Mouse (Mus musculus) embryonic facial prominence, embryonic 11.5 days (tissue): ENCODE data around the gene Tceanc2. TPM values are rescaled to one million over a fixed set of nuclear protein-coding genes. Genes with fewer than 3 reads are reported as not detected.

Source experiments
- ATAC-seq: fragments of 200-750 bp; cut with Nextera tagmentation; replicated peaks from 2 replicates; pipeline ENCODE4 v1.8.0; 2017; ENCODE audit warnings: low read depth; ENCODE audit not compliant: insufficient number of reproducible peaks, low FRiP score, low TSS enrichment
- DNase-seq: peaks from one replicate; pipeline ENCODE4 v3.0.0-alpha.2; 2015; ENCODE audit warnings: low spot score
- H3K27ac ChIP-seq: fragments of 300-500 bp; sonication (generic); replicated peaks from 2 replicates; pipeline ENCODE4 v1.5.1; 2014; ENCODE audit warnings: mild to moderate bottlenecking, low read depth, low read length, control low read depth
- H3K27me3 ChIP-seq: fragments of 300-500 bp; sonication (generic); 2 replicates; pipeline ENCODE4 v1.6.1; 2014; ENCODE audit warnings: mild to moderate bottlenecking, low read length, moderate library complexity, mixed read lengths; ENCODE audit not compliant: control insufficient read depth, insufficient read depth
- H3K36me3 ChIP-seq: fragments of 300-500 bp; sonication (generic); replicated peaks from 2 replicates; pipeline ENCODE4 v1.6.1; 2014; ENCODE audit warnings: low read depth, mild to moderate bottlenecking, low read length, moderate library complexity, mixed read lengths; ENCODE audit not compliant: control insufficient read depth, insufficient read depth
- H3K4me1 ChIP-seq: fragments of 300-500 bp; sonication (generic); 2 replicates; pipeline ENCODE4 v1.6.1; 2014; ENCODE audit warnings: low read length, mixed read lengths; ENCODE audit not compliant: control insufficient read depth, insufficient read depth
- H3K4me2 ChIP-seq: fragments of 300-500 bp; sonication (generic); 2 replicates; pipeline ENCODE4 v1.6.1; 2014; ENCODE audit warnings: low read depth, mild to moderate bottlenecking, control low read depth, low read length, moderate library complexity
- H3K4me3 ChIP-seq: fragments of 300-500 bp; sonication (generic); 2 replicates; pipeline ENCODE4 v1.5.1; 2014; ENCODE audit warnings: low read depth, low read length, control low read depth
- H3K9ac ChIP-seq: fragments of 300-500 bp; sonication (generic); replicated peaks from 2 replicates; pipeline ENCODE4 v1.6.1; 2014; ENCODE audit warnings: mild to moderate bottlenecking, control low read depth, low read length
- H3K9me3 ChIP-seq: fragments of 300-500 bp; sonication (generic); replicated peaks from 2 replicates; pipeline ENCODE4 v1.6.1; 2016; ENCODE audit warnings: mild to moderate bottlenecking, low read length, inconsistent platforms, mixed read lengths; ENCODE audit not compliant: control insufficient read depth
- WGBS: fragments of 180-500 bp; shearing (Covaris S2); extraction: QIAGEN DNeasy Blood & Tissue Kit; methylation state at CpG from one replicate; pipeline ENCODE4 v1.1.7; 2014; 5-methylcytosine and 5-hydroxymethylcytosine counted together
- polyA plus RNA-seq: library from polyadenylated mRNA; unstranded; fragments of >200 nt; fragmentation: Nextera tagmentation; extraction: Ambion mirVana; gene quantifications from 2 replicates; pipeline ENCODE4 v1.2.1, GENCODE M21; 2014

The Tceanc2 gene
- polyA plus RNA-seq, 1 experiment from 2014 or later: 29.8 TPM

DNA sequence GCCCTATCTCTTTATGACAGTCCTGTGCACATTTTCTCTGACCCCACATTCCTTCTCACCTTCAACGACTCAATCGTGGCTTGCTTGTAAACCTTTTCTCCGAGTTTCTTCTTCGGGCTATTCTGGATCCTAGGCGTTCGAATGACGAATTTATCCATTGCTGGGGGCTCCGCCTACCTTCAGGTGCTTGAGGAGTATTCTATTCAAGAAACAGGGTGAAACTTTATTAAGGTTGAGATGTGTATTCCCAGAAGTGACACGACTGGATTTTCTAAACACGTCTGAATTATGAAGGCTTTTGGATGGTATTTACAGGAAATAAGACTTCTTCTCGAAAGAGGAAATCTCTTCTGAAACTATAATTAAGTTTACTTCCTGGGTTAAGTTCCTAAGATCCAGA, 1.4 kb downstream of the Tceanc2 start:
- Histone ChIP-seq H3K4me3 (peak overlapping the region; percentile 98), H3K9ac (peak overlapping the region; percentile 82), H3K9me3 (no peaks in the 10 kb centered on the region), H3K36me3 (no peaks in the 10 kb centered on the region; the same call in 1 of the 2 replicates), H3K4me1 (no peaks in the 10 kb centered on the region), H3K27ac (peak overlapping the region; percentile 95; the same call in 1 of the 2 replicates), H3K27me3 (no peaks in the 10 kb centered on the region), H3K4me2 (peak overlapping the region; percentile 58)
- ATAC-seq (no peak), DNase-seq (no peak)
- 56% methylated on average over 11 of the region's 11 CpGs for WGBS

DNA sequence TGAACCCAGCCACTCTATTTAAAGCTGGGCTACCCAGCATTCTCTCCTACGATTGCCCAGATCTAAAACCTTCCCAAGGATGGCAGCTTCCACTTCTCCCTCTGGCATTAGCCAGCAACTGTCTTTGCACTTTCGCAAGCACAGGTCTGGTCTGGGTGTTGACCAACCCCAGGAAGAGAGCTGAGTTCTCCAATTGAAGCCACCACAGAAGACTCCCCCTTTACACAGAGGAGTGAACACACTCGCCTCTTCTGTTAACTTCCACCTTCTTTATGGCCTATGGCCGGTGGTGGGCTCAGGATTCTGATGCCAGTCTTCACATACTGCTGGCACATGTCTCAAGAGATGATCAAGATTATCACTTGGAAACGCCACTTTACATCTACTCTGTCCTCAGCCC, 11.1 kb downstream of the Tceanc2 start:
- no peaks in the 10 kb centered on the region; the same call in 1 of the 2 replicates for H3K36me3 ChIP-seq
- H3K27ac ChIP-seq: no peak overlapping the region
- DNase-seq (no peak), ATAC-seq (no peak)
- no peak overlapping the region for H3K4me2 ChIP-seq
- H3K27me3 ChIP-seq: no peaks in the 10 kb centered on the region
- H3K4me3 ChIP-seq: no peak overlapping the region
- WGBS: 89% methylated on average over 5 of the region's 5 CpGs
- H3K4me1 ChIP-seq: no peaks in the 10 kb centered on the region
- no peak overlapping the region for H3K9ac ChIP-seq
- H3K9me3 ChIP-seq: no peaks in the 10 kb centered on the region

GRCm38 (mm10) chr4:107166700-107167099, 12.2 kb downstream of the Tceanc2 start:
- no peaks in the 10 kb centered on the region for H3K4me1 ChIP-seq
- H3K36me3 ChIP-seq: no peaks in the 10 kb centered on the region
- no peak overlapping the region for H3K4me3 ChIP-seq
- no peaks in the 10 kb centered on the region for H3K27me3 ChIP-seq
- ATAC-seq (no peak), DNase-seq (no peak)
- H3K9ac ChIP-seq: no peak overlapping the region
- no peak overlapping the region for H3K27ac ChIP-seq
- WGBS: 86% methylated on average over 5 of the region's 5 CpGs
- H3K4me2 ChIP-seq: no peak overlapping the region
- no peaks in the 10 kb centered on the region for H3K9me3 ChIP-seq

GRCm38 (mm10) chr4:107163756-107164587, 14.9 kb downstream of the Tceanc2 start:
- H3K4me3 ChIP-seq: no peak overlapping the region
- no peak overlapping the region for H3K9ac ChIP-seq
- DNase-seq: peak; percentile 88
- no peaks in the 10 kb centered on the region for H3K36me3 ChIP-seq
- WGBS: 45% methylated on average over 9 of the region's 9 CpGs
- H3K27ac ChIP-seq: no peak overlapping the region
- H3K4me2 ChIP-seq: no peak overlapping the region
- no peaks in the 10 kb centered on the region for H3K9me3 ChIP-seq
- peak; percentile 70 for ATAC-seq
- H3K4me1 ChIP-seq: no peaks in the 10 kb centered on the region
- no peaks in the 10 kb centered on the region for H3K27me3 ChIP-seq

- Histone ChIP-seq H3K4me1 (no peaks in the 10 kb centered on the region), H3K4me3 (no peak overlapping the region), H3K27me3 (no peaks in the 10 kb centered on the region), H3K36me3 (no peaks in the 10 kb centered on the region), H3K9me3 (no peaks in the 10 kb centered on the region), H3K9ac (no peak overlapping the region), H3K27ac (no peak overlapping the region), H3K4me2 (no peak overlapping the region)
- 89% methylated on average over 10 of the region's 10 CpGs for WGBS
- ATAC-seq (no peak), DNase-seq (no peak)
These were observed 15.6 kb downstream of the Tceanc2 start for GRCm38 (mm10) chr4:107163341-107163740.

DNA sequence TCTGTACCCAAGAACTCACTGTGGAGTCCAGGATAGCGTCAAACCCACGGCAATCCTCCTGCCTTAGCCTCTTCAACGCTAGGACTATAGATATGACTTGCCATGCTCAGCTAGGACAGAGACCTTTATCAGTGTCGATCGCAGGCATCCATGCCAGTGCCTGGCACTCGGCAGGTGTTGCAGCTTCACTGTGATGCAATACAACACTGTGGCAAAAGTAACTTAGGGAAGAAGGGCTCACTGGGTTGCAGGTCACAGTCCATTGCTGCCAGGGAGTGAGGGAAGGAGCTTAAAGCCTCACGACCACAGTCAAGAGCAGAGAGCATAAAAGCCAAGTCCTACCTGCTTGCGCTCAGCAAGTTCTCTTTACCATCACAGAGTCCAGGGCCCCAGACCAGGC, 18.7 kb downstream of the Tceanc2 start:
- H3K4me1 ChIP-seq: no peaks in the 10 kb centered on the region
- DNase-seq (no peak), ATAC-seq (no peak)
- H3K27ac ChIP-seq: no peak overlapping the region
- H3K9me3 ChIP-seq: no peaks in the 10 kb centered on the region
- no peak overlapping the region for H3K4me3 ChIP-seq
- WGBS: 92% methylated on average over 8 of the region's 8 CpGs
- no peaks in the 10 kb centered on the region for H3K27me3 ChIP-seq
- H3K4me2 ChIP-seq: no peak overlapping the region
- no peak overlapping the region for H3K9ac ChIP-seq
- H3K36me3 ChIP-seq: no peaks in the 10 kb centered on the region

- no peaks in the 10 kb centered on the region for H3K9me3 ChIP-seq
- DNase-seq (no peak), ATAC-seq (no peak)
- no peak overlapping the region for H3K27ac ChIP-seq
- H3K4me3 ChIP-seq: no peak overlapping the region
- no peaks in the 10 kb centered on the region for H3K36me3 ChIP-seq
- no peak overlapping the region for H3K9ac ChIP-seq
- H3K27me3 ChIP-seq: no peaks in the 10 kb centered on the region
- no peaks in the 10 kb centered on the region for H3K4me1 ChIP-seq
- WGBS: 83% methylated on average over 11 of the region's 11 CpGs
- H3K4me2 ChIP-seq: no peak overlapping the region
These were observed 19.6 kb downstream of the Tceanc2 start for GRCm38 (mm10) chr4:107159166-107159773.

DNA sequence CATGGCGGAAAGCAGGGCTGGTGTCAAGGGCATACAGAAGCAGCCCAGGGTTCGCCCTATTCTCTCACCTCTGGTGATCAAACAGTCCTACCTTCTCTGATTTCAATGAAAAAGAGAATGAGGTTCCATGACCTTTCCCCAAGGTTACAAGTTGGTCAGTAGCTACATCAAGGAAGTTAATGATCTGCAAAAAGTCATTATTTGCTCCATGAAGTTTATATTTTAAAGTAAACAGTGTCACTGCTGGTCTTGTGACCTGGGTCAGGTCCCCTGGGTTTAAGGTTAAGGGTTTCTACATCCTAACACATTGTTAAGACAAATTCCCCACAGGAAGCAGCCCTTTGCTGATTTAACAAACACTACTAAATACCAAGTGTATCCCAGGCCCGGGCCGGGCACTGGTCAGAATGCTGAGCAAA, 21.9 kb downstream of the Tceanc2 start:
- Histone ChIP-seq H3K4me1 (no peaks in the 10 kb centered on the region), H3K4me3 (no peak overlapping the region), H3K9ac (no peak overlapping the region), H3K36me3 (no peaks in the 10 kb centered on the region), H3K4me2 (no peak overlapping the region), H3K9me3 (no peaks in the 10 kb centered on the region), H3K27ac (no peak overlapping the region), H3K27me3 (no peaks in the 10 kb centered on the region)
- ATAC-seq: no peak
- DNase-seq: no peak
- 81% methylated on average over 4 of the region's 4 CpGs for WGBS
